Mouse (Mus musculus) thymus, adult 2 months (tissue): Measurements from ENCODE around the gene Elf5.

ENCODE experiments used
- CTCF ChIP-seq: fragments of 200-500 bp; IDR thresholded peaks from 2 replicates; pipeline ENCODE4 v1.5.1; 2012; ENCODE audit warnings: mild to moderate bottlenecking, control low read depth, low read length, moderate library complexity, borderline replicate concordance; ENCODE audit not compliant: control insufficient read depth, poor library complexity, insufficient read depth; ENCODE audit errors: extremely low read depth
- POLR2A ChIP-seq: fragments of 200-500 bp; IDR thresholded peaks from 2 replicates; pipeline ENCODE4 v1.6.1; 2012; ENCODE audit warnings: mild to moderate bottlenecking, low read length, control low read depth, moderate library complexity; ENCODE audit not compliant: control insufficient read depth, poor library complexity, insufficient read depth; ENCODE audit errors: extremely low read depth

DNA sequence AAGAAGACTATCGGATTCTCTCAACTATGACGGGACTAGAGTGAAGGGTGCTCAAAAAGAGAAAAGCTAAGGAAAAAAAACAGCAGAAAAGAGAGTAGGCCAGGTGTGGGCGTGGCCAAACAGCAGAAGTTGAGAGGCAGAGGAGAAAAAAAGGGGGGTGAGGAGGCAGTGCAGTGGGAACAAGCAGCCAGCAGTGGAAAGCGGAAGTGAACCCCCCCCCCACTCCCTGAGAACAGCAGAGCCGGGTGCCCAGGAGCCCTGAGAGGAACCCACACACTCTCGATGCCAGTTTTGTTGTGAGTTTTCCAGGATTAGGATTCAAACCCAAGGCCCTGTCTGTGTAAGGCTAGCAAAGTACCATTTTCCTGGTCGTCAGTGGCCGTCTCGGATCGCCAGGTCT lies 47.6 kb downstream of the Elf5 start:
- no peak for TF ChIP-seq CTCF
- no peak for TF ChIP-seq POLR2A
